Mouse (Mus musculus) brain, adult 2 months (tissue): ENCODE results near the gene Donson.

Experiments
- DNase-seq: peaks from one replicate; pipeline ENCODE4 v3.0.0; 2011; ENCODE audit warnings: low read depth, low spot score

Gene Donson

DNA sequence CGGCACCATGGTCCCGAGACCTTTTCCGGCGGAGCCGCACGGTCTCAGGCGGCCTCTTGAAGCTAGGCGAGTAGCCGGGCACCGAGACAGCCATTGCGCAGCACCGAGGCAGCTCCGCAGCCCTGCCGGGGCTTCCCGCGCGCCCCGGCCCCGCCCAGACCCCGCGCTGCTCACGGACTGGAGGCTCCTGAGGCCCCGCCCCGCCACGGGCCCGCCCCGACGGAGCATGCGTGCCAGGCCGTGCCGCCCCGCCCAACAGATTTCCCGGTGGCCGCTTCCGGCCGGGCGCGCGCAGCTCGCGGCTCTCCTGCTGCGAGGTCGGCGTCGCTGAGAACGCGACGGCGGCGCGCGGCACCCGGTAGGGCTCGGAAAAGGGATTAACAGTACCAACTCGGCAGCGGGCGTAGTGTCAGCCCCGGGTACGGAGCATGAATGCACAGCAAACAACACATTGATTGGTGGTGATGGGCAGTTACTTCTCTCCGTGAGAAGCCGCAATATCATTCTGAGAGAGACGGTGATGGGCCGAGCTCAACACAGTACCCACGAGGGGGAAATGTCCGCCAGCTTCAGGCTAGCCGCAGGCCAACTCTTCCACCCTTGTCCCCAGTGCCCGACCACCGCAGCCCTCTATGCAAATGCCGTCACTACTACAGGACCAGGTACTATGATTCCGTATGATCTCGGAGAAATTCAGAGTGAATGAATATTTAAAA, at the start of gene Donson:
Gene Donson (minus strand): TSS at position 152 of the 716 bp plus-strand sequence.
- DNase-seq, result peak; percentile 96

DNA sequence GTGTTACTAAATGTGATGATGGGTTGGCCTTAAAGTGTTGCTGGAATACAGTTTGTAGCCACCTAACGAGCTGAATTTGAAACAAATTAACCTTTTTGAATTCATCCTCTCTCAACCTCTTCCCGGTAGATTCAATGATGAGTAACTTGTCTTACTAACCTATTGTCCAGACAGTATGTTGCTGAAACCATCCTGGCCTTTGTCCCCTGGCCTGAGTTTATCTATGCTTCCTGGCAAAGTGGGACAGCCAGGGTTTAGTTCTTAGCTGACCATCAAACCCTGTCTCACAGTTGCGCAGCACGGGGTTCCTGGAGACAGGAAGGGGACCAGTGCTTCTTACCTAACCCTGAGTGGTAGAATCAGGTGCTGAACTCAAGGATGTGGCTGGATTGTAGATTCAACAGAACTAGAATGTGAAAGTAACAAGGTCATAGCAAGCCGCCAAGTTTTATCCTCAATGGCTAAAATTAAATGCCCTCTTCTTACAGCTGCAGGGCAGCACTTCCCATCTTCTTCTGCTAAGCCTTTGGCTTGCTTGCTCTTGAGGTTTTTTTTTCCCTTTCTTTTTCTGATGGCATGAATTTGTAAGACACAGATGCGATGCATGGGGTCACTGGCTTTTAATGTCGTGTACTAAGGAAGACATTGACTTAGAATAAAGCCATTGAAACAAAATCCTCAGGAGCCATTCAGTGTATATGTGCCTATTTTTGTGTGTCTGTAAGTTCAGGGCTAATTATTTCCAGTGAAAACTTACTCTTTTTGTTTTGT, 47.7 kb upstream of the Donson start:
- no peak for DNase-seq

DNA sequence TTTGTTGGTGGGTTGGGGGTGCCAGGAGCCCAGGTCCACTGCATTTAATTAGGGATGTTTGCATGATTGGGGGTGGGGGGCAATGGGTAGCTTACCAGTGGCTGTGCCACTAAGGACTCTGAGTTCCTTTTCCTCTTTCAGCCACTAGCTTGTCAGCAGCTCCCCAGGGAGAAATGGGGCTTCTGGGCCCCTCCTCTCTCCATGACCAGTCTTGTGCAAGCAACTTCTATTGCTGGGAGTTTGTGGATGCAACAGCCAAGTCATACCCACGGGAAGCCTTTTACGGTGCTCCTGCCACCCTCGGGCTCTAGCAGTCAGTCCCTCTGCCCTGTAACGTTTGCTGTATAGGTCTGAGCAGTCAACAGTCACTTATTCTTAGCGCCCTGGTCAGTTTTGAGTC, 46.2 kb upstream of the Donson start:
- no peak for DNase-seq

GRCm38 (mm10) chr16:91732816-91733215, 44.2 kb upstream of the Donson start:
- DNase-seq, result no peak

GRCm38 (mm10) chr16:91730446-91730845, 41.9 kb upstream of the Donson start:
- DNase-seq, result no peak

DNA sequence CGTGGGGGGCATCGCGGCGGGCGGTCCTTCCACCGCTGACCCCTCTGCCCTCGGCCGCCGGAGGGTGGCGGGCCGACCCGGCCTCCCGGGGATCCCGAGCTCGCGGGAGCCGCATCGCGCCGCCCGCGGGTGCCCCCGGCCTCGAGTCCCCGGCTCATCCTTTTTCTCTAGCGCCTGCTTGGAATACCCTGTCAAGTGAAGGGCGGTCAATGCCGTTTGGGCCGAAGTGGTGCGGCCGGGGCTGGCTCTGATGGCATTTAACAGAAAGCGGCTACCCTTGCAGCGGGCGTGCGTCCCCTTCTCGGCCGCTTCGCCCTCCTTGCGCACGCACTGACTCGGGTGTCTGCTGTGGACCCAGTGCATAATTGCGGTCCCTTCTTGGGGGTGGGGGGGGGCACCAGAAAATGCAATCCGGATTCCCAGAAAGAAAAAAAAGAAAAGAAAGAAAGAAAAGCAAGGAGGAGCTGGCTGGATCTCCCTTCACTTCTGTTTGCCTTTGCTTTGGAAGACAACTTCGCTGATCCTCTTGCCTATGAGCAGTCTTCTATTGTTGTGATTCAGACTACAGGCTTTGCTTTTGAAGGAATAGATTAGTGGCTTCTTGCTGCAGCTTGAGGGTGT, 41.4 kb upstream of the Donson start:
- peak; percentile 45 for DNase-seq

- DNase-seq, result peak; percentile 99
These were observed 40.5 kb upstream of the Donson start, which contains the start of gene Itsn1 for GRCm38 (mm10) chr16:91729066-91729482. TSS of gene Itsn1 (plus strand) at chr16:91729281.

GRCm38 (mm10) chr16:91728123-91729065, 39.8 kb upstream of the Donson start, which contains the start of gene Cryzl1:
TSS of gene Cryzl1 (minus strand) at chr16:91728975.
- DNase-seq, result peak; percentile 100

- DNase-seq, result no peak
These were observed 38.9 kb upstream of the Donson start for GRCm38 (mm10) chr16:91727433-91727832.

- peak; percentile 79 for DNase-seq
These were observed 35.7 kb upstream of the Donson start for GRCm38 (mm10) chr16:91724247-91724646.

GRCm38 (mm10) chr16:91717399-91717798, 28.8 kb upstream of the Donson start:
- no peak for DNase-seq

GRCm38 (mm10) chr16:91716927-91717349, 28.4 kb upstream of the Donson start:
- peak; percentile 36 for DNase-seq

- no peak for DNase-seq
These were observed 21.7 kb upstream of the Donson start for GRCm38 (mm10) chr16:91710241-91710640.

GRCm38 (mm10) chr16:91704603-91705340, 16.2 kb upstream of the Donson start:
- DNase-seq, result peak; percentile 57

DNA sequence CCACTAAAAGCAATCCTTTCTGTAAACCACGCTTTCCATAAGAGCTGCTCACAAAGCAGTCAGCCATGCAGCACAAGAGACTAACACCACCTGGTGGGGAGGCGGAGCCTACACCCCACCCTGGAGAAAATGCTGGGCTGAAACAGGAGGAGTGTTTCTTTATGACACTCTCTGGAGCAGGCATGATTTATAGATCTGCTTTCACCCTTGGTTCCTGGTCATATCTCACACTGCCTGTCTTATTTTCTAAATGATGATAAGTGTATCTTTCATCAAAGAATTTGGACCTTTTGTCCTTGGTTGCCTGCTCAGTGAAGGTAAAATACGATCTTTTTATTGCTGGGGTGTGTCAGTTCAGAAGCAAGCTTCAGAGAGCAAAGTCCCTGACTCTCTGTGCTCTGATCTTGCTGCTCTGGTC, 14.2 kb upstream of the Donson start:
- peak; percentile 51 for DNase-seq

GRCm38 (mm10) chr16:91701908-91702307, 13.3 kb upstream of the Donson start:
- no peak for DNase-seq

DNA sequence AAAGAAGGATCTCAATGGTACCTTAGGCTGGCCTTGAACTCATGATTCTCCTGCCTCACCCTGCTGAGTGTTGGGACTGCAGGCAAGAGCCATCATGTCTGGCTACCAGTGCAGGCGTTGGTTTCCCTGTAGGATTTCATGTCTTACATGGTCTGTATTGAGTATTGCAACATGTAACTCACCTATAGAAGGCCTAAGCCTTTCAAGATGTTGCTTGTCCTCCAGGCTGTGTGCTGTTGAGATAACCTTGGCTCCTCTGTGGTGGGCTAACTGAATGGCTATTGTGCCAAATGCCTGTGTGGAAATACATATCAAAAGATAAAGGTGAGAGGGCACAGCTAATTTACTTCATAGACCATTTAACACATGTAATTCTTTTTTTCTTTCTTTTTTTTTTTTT, 10.4 kb upstream of the Donson start:
- DNase-seq, result no peak

DNA sequence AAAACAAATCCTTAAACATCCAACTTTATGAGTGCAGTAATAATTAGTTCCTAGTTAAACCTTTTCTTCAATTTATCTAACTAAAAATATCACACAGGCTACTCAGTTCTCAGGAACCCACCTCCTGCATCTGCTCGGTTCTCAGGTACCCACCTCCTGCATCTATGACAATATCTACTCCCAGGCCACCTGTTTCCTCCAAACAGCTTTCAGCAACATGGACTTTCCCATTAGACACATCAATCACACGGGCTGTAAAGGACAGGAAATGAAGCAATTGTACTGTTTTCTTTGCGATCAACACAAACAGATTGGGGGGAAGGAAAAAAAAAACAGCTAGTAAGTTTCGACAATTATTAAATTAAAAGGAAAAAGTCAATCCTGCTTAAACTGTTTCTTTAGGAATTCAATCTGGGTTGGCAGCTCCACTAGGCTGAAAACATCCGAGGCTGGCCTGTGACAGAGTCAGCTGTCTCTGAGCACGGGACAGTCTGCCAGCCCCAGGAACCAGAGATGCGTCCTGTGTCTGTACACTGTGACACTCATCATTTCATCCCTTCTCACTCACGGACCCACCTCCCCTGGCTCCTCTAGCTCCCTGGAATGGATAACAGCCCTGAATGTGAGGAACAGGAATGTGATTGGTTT, 6.7 kb upstream of the Donson start:
- DNase-seq, result no peak

GRCm38 (mm10) chr16:91694455-91695084, 6.0 kb upstream of the Donson start:
- DNase-seq, result peak; percentile 87
